Mouse (Mus musculus) kidney, adult 2 months (tissue): ENCODE measurements around the gene Exosc1. TPM values are rescaled to one million over a fixed set of nuclear protein-coding genes. Genes with fewer than 3 reads are reported as not detected.
"Not testable (repeated sequence)": the region's sequence is repeated elsewhere in the genome, so short reads cannot be mapped to it uniquely, and the experiment has no call there.

Experiments used
- DNase-seq: peaks from one replicate; pipeline ENCODE4 v3.0.0; 2021
- H3K27ac ChIP-seq: fragments of 200-500 bp; 2 replicates; pipeline ENCODE4 v1.5.1; 2012; ENCODE audit warnings: low read depth, low read length, control low read depth, inconsistent platforms; ENCODE audit not compliant: insufficient read depth
- H3K27me3 ChIP-seq: fragments of 200-500 bp; replicated peaks from 2 replicates; pipeline ENCODE4 v1.6.1; 2012; ENCODE audit warnings: mild to moderate bottlenecking, moderate library complexity, low read length, inconsistent platforms; ENCODE audit not compliant: control insufficient read depth, insufficient read depth
- H3K36me3 ChIP-seq: fragments of 200-500 bp; 2 replicates; pipeline ENCODE4 v1.6.1; 2012; ENCODE audit warnings: mild to moderate bottlenecking, moderate library complexity, low read length, inconsistent platforms; ENCODE audit not compliant: control insufficient read depth, insufficient read depth
- H3K4me1 ChIP-seq: fragments of 200-500 bp; 2 replicates; pipeline ENCODE4 v1.6.1; 2011; ENCODE audit warnings: low read length; ENCODE audit not compliant: control insufficient read depth, insufficient read depth
- H3K4me3 ChIP-seq: fragments of 200-500 bp; 2 replicates; pipeline ENCODE4 v1.5.1; 2011; ENCODE audit warnings: mild to moderate bottlenecking, low read depth, low read length, control low read depth; ENCODE audit not compliant: insufficient read depth
- CTCF ChIP-seq: fragments of 200-500 bp; conservative IDR thresholded peaks from 2 replicates; pipeline ENCODE4 v1.5.1; 2011; ENCODE audit warnings: low read depth, mild to moderate bottlenecking, control low read depth, low read length, moderate library complexity, mixed read lengths; ENCODE audit not compliant: insufficient read depth, insufficient read length
- POLR2A ChIP-seq: fragments of 200-500 bp; IDR thresholded peaks from one replicate; pipeline ENCODE4 v1.6.1; 2011; ENCODE audit warnings: low read depth, low read length, control low read depth
- WGBS: fragments of 180-500 bp; shearing (Covaris S2); methylation state at CpG from one replicate; pipeline ENCODE4 v1.1.7; 2018; 5-methylcytosine and 5-hydroxymethylcytosine counted together
- polyA plus RNA-seq: library from polyadenylated mRNA; depleted of rRNA; stranded (reverse); fragments of >200 nt; gene quantifications from 2 replicates; pipeline ENCODE4 v1.2.3, GENCODE M21; 2012

Exosc1 gene
- polyA plus RNA-seq, 1 experiment = 15.2 TPM

GRCm38 (mm10) chr19:41934124-41934523, 901 bp upstream of the Exosc1 start:
- no peaks in the 10 kb centered on the region; the same call in 1 of the 2 replicates for H3K36me3 ChIP-seq
- no peak for TF ChIP-seq POLR2A
- TF ChIP-seq CTCF = no peak
- WGBS = 8% methylated on average over 6 of the region's 6 CpGs
- H3K27me3 ChIP-seq = no peaks in the 10 kb centered on the region
- peak overlapping the region; percentile 18; the same call in 1 of the 2 replicates for H3K4me3 ChIP-seq
- H3K27ac ChIP-seq = no peak overlapping the region
- no peak for DNase-seq
- H3K4me1 ChIP-seq = peaks cover 7% of the 10 kb centered on the region; the same call in 1 of the 2 replicates

- DNase-seq = no peak
- under 1% methylated on average over 28 of the region's 28 CpGs for WGBS
- Histone ChIP-seq H3K4me1 (peaks cover 7% of the 10 kb centered on the region; the same call in 1 of the 2 replicates), H3K27me3 (no peaks in the 10 kb centered on the region), H3K27ac (no peak overlapping the region), H3K36me3 (no peaks in the 10 kb centered on the region), H3K4me3 (peak overlapping the region; percentile 93)
- TF ChIP-seq POLR2A (no peak), CTCF (no peak)
Observed at GRCm38 (mm10) chr19:41932686-41933085, 537 bp downstream of the Exosc1 start.

GRCm38 (mm10) chr19:41920412-41921067, 12.7 kb downstream of the Exosc1 start:
- H3K4me3 ChIP-seq = no peak overlapping the region

GRCm38 (mm10) chr19:41919471-41919870, 13.8 kb downstream of the Exosc1 start:
- 76% methylated on average over 4 of the region's 4 CpGs for WGBS

More at GRCm38 (mm10) chr19:41920412-41921067, 12.7 kb downstream of the Exosc1 start:
- 74% methylated on average over 5 of the region's 5 CpGs for WGBS
- Histone ChIP-seq H3K27me3 (no peaks in the 10 kb centered on the region), H3K27ac (no peak overlapping the region), H3K4me1 (no peaks in the 10 kb centered on the region), H3K36me3 (peaks cover 7% of the 10 kb centered on the region)
- no peak for DNase-seq
- TF ChIP-seq CTCF = no peak
- TF ChIP-seq POLR2A = no peak

GRCm38 (mm10) chr19:41916853-41917252, 16.4 kb downstream of the Exosc1 start:
- H3K4me1 ChIP-seq = peaks cover 15% of the 10 kb centered on the region; the same call in 1 of the 2 replicates
- 82% methylated on average over 4 of the region's 4 CpGs for WGBS
- H3K27ac ChIP-seq = no peak overlapping the region
- H3K4me3 ChIP-seq = no peak overlapping the region
- no peaks in the 10 kb centered on the region for H3K27me3 ChIP-seq
- H3K36me3 ChIP-seq = peaks cover 5% of the 10 kb centered on the region
- TF ChIP-seq POLR2A = no peak
- no peak for TF ChIP-seq CTCF
- no peak for DNase-seq

More at GRCm38 (mm10) chr19:41919471-41919870, 13.8 kb downstream of the Exosc1 start:
- DNase-seq = no peak
- no peaks in the 10 kb centered on the region for H3K27me3 ChIP-seq
- peaks cover 7% of the 10 kb centered on the region for H3K36me3 ChIP-seq
- no peak overlapping the region for H3K27ac ChIP-seq
- H3K4me1 ChIP-seq = no peaks in the 10 kb centered on the region
- H3K4me3 ChIP-seq = no peak overlapping the region
- TF ChIP-seq CTCF (no peak), POLR2A (no peak)

- Histone ChIP-seq H3K27me3 (no peaks in the 10 kb centered on the region), H3K36me3 (peaks cover 5% of the 10 kb centered on the region), H3K4me3 (no peak overlapping the region), H3K27ac (no peak overlapping the region), H3K4me1 (peaks cover 15% of the 10 kb centered on the region; the same call in 1 of the 2 replicates)
- no peak for DNase-seq
- TF ChIP-seq CTCF (no peak), POLR2A (no peak)
- WGBS = 71% methylated on average over 3 of the region's 3 CpGs
Observed at GRCm38 (mm10) chr19:41915294-41915693, 17.9 kb downstream of the Exosc1 start.

- not testable (repeated sequence) for H3K27ac ChIP-seq, H3K36me3 ChIP-seq, H3K4me3 ChIP-seq, DNase-seq, H3K27me3 ChIP-seq
- peaks cover 15% of the 10 kb centered on the region; the same call in 1 of the 2 replicates for H3K4me1 ChIP-seq
Observed at GRCm38 (mm10) chr19:41914592-41914882, 18.7 kb downstream of the Exosc1 start.
